Mouse (Mus musculus): Measurements from ENCODE around the gene Fcamr.

The Fcamr gene

DNA sequence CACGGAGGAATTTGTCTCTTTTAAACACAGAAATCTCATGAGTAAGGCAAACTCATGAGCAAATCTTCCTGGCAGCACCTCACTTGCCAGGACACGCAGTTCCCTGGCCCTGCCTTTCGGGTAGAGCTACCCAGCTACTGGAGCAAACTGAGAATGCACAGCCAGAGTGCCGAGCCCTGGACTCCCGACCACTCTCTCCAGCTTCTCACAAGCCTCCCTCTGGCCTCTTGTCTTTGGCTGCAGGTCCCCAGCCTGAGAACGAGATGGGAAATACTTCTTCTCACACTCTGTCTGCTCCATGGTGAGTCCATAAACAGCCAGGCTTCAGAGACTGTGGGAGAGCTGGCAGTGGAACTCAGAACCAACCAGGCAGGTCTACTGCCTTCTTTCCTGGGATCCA is 2.3 kb downstream of the Fcamr start:
- DNase-seq: no peak

DNA sequence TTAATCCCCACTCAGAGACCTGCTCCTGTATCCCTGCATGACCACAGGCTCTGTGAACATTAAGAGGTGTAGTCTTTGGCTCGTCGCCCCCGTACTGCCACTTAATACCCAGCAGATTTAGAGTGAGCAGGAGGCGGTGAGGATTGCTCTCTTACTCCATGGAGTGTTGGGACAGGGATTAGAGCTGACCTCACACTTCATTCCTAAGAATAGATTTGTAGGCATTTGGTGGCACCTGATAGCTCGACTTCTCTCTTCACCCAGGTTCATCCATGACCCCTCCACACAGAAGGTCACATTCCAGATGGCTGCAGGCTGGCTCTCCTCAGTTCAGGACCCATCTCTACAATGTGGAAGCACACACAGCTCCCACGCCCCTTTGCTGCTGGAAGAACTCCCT is 3.6 kb downstream of the Fcamr start:
- no peak for DNase-seq

DNA sequence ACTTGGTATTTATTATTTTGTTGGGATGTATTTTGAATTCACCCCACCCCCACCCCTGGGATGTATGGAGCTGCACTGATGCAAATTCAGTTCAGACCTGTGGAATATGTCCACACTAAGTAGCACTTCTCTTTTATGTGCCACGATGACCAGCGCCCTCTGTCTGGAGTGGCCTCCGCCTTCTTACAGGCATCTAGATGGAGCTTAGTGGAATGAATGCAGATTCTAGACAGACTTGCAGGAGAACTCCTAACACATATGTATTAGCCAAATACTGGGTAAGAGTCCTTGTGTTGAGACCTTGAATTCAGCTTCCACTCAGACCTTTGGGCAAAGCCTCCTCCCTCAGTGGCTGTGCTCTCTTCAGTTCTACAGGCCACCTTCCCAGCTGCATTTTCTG is 10.2 kb downstream of the Fcamr start:
- no peak for DNase-seq

DNA sequence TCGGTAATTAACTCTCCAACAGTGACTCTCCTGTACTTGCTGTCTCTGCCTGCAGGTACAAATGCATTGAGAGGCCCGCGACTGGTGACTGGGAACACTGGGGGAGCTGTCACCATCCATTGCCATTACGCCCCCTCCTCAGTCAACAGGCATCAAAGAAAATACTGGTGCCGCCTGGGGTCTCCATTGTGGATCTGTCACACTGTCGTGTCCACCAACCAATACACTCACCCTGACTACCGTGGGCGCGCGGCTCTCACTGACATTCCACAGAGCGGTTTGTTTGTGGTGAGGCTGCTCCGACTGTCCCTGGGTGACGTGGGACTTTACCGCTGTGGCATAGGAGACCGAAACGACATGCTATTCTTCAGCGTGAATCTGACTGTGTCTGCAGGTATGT is 10.6 kb downstream of the Fcamr start:
- DNase-seq: no peak

DNA sequence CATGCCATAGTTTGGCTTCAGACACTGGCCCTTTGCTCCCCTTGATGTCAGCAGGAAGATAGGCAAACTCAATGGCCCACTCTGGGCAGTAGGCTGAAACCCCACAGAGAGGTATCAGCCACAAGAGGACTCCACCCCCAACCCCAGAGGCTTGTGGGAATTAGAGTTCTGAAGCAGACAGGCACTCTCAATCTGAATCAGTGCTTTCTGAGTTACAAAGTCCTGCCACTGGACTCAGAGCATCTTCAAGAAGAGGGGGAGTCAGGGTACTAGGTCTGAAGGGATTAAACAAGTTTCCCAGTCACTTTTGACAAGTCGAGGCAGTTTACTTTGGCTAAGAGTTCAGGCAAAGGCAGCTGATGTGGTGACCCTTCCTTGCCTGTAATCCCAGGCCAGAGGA is 19.0 kb downstream of the Fcamr start:
- no peak for DNase-seq

DNA sequence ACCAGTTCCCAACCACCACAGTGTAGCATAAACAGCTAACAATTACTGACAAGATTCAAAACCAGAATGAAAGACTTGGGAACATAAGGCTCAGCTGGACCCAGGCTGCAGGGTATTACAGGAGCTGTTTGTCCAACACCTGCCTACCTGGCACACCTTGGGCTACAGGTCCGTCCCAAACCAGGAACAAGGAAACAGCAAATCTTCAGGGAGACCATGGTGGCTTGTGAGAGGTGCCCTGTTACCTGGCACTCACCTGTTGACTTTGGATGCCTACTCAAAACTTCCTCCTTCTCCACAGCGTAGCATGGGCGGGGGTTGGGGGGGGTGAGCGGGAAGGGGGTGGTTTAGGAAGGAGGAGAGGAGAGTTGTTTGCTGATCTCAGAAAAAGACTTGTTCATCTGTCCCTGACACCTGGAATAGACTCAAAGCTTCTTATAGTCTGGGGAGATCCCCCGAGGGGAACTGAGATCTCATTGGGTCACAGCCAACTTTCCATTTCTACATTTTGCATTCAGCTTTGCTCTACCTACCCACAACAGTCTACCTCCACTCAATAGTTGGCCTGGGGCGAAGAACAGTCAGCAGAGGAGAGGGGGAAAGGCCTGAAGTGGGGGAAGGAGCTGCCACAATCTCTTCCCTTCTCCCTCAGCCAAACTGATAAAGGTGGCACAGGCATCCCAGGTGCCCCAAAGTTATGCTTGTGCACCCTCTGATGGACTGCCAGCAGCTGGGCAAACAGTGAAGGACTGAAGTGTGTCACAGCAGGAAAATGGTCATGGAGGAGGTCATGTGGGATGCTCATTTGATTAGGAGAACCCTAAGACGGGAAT is 19.8 kb downstream of the Fcamr start:
- no peak for DNase-seq

DNA sequence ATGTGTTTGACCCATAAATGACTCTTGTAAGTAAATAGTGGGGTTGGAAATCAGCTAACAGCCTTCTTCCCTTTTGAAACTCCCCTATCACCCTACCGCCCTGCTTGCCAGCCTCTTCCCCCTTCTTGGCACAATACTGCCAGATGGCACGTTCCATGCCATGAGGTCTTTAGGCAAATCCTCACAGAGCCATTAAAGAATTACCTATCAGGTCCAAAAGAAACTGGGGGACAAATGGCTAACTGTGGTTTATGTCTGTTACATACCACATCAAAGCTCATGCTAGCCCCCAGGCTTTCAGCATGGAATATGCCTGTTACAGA is 20.4 kb downstream of the Fcamr start:
- DNase-seq: no peak

DNA sequence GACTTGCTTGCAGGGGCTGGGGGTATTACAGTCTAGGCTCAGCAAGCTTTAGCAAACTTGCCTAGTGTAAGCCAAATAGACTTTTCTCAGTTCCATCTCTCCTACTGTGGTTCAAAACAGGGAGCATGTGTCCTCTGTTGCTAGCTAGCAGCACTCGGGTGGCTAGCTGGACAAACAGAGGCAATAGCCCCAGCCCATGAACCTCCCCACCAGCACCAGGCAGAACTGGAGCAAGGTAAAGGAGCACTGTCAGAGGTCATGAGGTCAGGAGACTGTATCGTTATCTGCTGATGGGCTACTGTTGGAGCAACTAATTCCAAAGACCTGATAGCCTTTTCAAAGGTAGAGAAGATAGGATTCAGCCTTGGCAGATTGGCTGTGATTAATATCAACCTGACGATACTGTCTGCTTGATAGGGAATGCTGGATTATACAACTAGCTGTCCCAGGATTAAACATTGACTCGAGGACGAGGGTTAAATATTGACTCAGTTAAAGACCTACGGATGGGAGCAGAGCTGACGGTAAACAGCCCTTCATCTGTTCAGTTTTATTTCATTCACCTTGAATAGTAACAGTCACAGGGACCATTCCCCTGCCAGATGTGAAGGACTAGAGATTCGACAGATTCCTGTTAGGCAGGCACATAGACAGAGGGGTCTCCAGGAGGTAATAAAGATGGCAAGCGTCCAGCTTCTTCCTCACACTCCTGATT is 21.4 kb downstream of the Fcamr start:
- no peak for DNase-seq

DNA sequence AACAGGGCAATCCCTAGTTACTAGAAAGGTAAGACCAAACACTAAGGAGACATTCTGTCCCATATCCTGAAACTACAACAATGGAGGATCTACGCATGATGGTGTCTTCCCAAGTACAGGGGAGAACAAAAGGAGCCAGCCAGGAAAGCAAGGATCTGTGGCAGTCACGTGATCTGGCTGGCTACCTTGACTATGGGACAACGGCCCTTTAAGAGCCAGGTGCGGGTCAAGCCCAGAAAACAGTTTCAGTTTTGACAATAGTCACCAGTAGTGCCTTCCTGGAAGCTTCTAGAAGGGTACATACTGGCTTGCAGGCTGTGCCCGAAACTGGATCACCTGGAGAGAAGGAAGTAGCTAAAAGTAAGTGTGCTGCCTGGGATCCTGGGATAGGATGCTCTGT is 25.7 kb downstream of the Fcamr start, which contains the start of gene Pigr:
Pigr (plus strand) TSS at position 237 of the 400 bp plus-strand sequence.
- no peak for DNase-seq

DNA sequence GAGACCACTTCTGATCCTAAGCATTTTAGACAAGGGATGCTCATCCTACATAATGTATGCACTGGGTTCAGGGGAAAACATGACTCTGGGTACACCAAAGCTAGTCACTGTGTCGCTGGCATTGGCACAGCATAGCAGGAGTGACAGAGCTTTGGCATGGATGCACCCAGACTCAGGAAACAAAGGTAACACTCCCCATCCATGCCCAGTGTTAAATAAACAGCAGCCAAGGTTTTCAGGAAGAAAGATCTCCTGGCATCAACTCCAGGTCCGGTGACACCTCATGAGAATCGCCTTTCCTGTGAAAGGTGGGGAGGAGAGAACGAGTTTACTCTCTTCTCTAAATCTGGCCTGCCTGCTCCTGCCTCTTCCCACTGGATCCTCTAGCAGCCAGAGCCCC is 28.0 kb downstream of the Fcamr start:
- DNase-seq: no peak

DNA sequence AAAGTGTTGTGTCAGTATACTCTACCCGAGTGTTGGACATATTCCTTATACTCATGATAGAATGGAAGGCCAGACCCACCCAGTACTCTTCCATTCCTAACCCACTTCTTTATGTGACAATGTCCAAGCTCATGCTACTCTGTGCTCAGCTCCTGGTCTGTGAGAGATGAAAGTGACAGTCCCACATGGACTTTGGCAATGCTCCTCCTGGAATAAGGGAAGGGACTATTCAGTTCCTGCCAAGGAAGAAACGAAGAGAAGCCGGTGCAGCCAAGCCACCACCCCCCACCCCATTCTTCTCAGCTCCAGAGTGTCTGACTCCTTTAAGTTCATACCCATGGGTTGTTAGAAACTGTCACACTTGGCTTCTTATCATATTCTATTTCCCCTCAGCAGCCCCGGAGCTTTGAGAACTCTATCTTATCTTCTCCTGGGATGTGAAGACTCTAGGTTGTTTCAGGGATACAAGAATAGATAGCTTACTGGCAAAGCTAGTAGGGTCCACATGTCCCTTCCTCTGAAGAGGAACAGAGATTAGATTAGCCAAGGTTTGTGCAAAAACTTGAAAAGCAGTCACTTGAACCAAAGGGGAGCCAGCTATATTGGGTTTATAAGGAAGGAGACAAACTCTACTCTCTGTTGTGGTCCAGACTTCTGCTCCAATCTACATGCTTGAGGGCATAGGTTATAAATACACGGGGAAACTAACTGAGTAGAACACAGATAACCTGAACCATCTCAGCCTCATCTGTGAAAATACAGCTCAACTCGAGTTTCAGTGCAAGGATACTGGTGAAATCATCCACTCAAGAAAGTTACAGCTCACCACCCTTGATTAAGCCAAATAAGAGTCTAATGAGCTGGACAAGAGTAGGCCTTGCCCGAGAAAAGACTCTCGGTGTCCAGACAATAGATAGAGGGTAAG is 29.5 kb downstream of the Fcamr start:
- DNase-seq: no peak

DNA sequence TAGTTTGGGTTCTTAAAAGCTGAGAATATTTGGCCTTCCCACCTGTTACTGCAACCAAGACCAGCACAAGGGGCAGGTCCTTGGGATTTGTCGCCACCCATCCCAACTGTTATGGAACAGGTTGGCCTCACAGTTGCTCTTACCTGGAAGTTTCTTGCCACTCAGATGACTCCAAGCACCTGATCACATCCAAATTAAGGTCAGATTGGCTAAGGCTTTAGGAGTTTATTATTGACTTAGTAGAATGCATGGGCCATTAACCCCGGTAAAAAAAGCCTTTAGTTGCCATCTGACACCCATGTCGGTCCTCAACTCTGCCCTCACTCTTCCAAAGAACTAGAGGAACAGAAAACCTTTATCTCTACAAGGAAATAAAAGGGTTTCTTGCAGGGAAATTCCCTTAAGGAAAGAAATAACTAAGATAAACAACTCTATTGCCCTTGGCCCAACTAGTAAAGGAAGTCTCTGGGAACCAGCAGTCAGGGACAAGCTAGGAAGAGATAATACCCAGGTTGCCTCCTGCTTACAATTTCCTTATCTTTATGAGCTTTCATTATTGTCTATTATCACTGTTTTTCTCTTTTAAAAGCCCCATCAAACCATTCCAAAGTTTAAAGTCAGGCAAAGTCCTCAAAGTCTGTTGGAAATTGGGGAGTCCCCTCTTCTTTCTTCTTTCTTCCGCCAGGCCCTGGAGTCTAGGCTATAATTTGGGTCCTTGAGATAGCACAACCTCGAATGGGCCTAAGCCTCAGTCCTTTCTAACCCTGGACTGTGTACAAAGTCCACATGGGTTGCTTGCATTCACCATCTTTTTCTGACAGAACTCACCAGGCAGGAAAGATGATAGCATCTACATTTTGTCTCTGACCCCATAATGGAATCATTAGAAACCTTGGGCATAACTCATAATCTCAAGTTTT is 31.8 kb downstream of the Fcamr start:
- DNase-seq: no peak

DNA sequence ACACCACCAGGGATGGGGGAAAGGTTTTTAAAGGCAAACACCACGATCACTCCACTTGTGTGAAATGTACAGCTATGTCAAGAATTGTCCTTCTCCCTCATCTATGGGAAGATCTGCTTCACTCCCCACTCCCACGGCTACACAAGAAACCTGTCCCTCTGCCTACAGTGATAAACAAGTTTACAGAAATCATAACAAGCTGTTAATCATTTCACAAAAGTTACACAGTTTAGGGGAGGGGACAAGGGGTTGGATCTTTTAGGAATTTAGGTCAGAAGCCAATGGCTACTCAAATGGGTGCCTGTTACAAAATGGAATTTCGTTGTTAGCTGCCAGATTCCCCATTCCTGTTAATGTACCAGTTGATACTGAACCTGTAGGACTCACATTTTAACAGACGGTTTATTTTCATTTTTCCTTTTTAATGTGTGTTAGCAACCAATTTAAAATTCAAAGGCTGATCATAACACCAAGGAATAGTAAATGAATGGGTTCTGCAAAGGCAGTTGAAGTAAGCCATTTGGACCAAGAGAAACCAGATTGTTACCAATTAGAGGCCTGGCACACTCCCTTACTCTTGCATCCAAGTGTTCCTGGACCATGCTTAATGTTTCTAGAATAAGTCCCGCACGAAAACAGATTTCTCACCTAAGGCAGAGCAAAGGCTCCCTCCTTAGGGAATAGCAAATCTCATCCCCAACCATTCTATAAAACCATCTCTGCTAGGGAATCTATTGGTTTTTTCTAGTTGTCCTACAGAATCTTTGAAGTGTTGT is 34.6 kb downstream of the Fcamr start:
- DNase-seq: no peak

DNA sequence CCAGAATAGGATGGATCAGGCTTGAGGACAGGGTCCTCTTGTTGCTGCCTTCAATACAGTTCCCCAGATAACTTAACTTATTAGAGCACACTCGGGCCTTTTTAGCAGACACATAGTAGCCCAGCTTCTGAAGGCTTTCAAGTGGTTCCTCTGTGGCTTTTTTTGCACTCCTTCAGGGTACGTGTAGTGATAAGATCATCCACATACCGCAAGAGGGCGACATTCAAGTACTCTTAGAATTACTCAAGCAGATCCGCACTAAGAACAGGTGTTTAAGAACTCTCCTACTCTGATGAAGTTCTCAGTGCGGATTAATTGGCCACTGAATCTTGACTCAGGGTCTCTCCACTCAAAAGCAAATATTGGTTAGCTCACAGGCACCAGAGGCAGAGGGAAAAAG is 37.6 kb downstream of the Fcamr start:
- no peak for DNase-seq

DNA sequence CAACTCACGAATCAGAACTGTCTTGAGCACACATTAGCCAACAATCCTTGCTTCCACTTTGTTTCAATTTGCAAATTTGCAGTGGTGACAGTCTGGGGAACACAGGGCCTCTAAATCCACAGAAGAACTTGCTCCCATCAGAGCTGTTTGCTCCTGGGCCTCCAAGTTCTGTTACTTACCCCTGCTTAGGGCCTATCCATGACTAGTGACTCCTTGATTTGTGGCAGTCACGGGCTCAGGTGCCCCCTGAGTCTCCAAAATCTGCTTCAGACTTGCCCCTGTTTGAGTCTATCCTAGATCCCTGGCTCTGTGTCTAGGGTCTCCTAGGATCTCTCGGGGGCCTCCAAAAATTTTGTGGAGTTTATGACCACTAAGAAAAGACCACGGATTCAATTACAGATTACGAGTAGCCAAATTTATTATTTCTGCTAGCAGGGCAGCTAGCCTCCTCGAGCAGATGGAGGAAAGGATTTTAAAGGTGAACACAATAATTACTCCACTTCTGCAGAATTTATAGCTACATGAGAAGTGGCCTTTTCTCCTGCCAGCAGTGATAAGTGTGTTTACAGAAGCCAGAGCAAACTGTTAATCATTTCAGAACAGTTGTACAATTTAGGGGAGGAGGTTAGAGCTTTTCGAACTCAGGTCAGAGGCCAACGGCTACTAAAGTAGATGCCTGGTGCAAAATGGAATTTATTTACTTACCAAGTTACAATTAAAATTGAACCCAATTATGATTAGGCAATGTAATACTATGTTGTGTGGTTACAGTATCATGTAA is 40.1 kb downstream of the Fcamr start:
- no peak for DNase-seq

DNA sequence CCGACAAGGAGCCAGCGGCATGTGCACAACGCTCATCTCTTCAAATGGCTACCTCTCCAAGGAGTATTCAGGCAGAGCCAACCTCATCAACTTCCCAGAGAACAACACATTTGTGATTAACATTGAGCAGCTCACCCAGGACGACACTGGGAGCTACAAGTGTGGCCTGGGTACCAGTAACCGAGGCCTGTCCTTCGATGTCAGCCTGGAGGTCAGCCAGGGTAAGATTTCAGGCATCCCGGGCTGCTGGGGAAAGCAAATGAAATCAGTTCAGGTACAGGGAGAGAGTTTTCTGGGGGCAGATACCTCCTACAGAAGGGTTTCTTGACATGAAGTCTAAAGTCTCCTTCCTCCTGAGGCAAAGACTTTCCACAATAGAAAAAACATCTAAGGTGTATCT is 40.9 kb downstream of the Fcamr start:
- DNase-seq: no peak

DNA sequence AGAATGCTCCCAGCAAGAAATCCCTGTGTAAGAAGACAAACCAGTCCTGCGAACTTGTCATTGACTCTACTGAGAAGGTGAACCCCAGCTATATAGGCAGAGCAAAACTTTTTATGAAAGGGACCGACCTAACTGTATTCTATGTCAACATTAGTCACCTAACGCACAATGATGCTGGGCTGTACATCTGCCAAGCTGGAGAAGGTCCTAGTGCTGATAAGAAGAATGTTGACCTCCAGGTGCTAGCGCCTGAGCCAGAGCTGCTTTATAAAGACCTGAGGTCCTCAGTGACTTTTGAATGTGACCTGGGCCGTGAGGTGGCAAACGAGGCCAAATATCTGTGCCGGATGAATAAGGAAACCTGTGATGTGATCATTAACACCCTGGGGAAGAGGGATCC is 43.8 kb downstream of the Fcamr start:
- no peak for DNase-seq

DNA sequence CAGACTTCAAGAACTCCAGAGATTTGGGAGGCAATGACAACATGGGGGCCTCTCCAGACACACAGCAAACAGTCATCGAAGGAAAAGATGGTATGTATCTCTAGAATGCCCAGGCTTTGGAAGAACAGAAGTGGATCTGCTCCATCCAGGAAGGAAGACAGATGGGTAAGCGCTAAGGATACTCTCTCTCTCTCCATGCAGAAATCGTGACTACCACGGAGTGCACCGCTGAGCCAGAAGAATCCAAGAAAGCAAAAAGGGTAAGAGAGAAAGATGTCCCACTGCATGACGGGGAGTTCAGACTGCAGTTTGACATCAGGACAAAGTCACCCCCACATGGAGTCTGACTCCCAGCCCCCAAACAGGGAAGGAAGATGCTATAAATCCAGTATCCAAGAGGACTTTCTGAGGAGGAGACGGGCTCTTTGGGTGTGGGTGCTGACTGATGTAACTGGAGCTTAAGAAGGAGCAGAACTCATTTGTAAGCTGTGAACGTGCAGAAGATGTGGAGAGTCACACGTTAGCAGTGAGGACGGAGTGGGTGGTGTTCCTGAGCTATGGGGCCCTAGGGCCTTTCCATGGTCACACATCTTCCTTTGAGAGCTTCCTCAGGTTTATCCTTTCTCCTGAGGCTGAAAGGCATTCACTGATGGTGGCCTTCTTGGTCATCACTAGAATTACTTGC is 49.0 kb downstream of the Fcamr start:
- peak; percentile 25 for DNase-seq

DNA sequence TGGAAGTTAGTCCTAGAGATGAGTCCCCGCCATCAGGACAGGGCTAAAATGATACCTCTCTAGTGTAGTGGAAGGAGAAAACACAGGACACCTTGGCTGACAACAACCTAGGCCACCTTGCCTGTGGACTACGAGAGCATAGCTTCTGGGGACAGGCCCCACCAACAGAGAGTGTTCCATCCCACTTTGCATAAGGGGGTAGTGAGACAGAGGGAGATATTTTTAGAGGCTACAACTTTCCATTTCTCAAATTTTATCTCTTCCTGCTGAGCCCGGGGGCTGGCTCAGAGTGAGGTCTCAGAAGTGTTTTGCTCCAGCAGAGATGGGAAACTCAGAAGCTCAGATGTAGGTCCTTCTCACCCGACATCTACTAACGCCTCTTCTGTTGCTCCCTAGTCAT is 49.7 kb downstream of the Fcamr start:
- no peak for DNase-seq

DNA sequence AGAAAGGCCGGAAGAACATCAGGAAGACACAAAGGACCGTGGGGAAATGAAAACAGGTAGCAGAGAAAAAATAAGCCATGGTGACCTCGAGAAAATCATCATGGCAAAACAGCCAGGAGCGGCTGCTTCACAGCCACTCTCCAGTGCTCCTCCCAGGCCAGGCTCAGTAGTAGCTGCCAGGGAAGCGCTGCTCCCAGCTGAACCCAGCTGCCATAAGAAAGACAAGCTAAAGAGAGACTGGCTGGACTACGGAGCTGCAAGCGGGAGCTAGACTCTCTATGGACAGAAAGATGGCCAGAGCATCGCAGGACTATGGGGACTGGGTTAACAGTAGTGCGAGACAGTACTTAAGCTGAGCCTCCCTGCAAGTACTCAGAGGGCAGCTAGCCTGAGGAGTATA is 54.1 kb downstream of the Fcamr start:
- DNase-seq: no peak
